Mouse (Mus musculus): ENCODE results near the gene Zkscan14. TPM values are rescaled to one million over a fixed set of nuclear protein-coding genes. Genes with fewer than 3 reads are reported as not detected.
A peak's percentile ranks its signal among the peaks of the same experiment; 100 is the strongest.
"Not testable (repeated sequence)": the region's sequence is repeated elsewhere in the genome, so short reads cannot be mapped to it uniquely, and the experiment has no call there.

Gene Zkscan14
- total RNA-seq, 1 experiment: 5.5 TPM

DNA sequence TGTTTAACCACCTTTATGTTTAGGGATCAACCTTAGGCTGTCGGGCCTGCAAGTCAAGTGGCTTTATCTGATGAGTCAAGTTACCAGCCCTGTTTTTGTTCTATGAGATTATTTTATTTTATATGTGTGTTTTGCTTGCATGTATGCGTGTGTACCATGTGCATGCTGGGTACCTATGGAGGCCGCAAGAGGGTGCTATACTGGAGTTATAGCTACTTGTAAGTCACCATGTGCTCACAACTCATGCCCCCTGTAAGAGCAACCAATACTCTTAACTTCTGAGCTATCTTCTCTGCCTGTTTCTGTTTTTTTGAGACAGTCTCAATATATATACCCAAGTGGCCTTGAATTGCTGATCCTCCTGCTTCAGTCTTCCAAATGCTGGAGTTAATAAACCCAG, 11.8 kb upstream of the Zkscan14 start:
- no peak overlapping the region for H3K27ac ChIP-seq (ENCODE audit: insufficient read depth, low read depth, low read length, poor library complexity, severe bottlenecking)
- no peak overlapping the region for H3K4me3 ChIP-seq (ENCODE audit: insufficient read depth in 1 of 2, low read depth in 1 of 2, low read length in 2 of 2, poor library complexity in 1 of 2, severe bottlenecking in 1 of 2)
- H3K9ac ChIP-seq (ENCODE audit: insufficient read depth, low read depth, low read length, poor library complexity, severe bottlenecking): no peak overlapping the region
- no peaks in the 10 kb centered on the region for H3K9me3 ChIP-seq (ENCODE audit: control insufficient read depth, insufficient read depth, low read depth, low read length)
- TF ChIP-seq ZNF384 (IDR thresholded peaks at IDR 0.05; ENCODE audit: low read depth, low read length) (no peak), HCFC1 (IDR thresholded peaks at IDR 0.05; ENCODE audit: borderline replicate concordance, insufficient read depth, low read length) (no peak), MAFK (IDR thresholded peaks at IDR 0.05; ENCODE audit: insufficient read depth, low read depth, low read length) (no peak), ZC3H11A (IDR thresholded peaks at IDR 0.05; ENCODE audit: borderline replicate concordance, low read depth, low read length) (no peak), CHD2 (IDR thresholded peaks at IDR 0.05; ENCODE audit: low read depth, low read length) (no peak)
- H3K36me3 ChIP-seq (ENCODE audit: control insufficient read depth, insufficient read depth, low read length, poor library complexity, severe bottlenecking): peaks cover 5% of the 10 kb centered on the region; the same call in 1 of the 2 replicates
- H3K4me1 ChIP-seq (ENCODE audit: control insufficient read depth in 2 of 2, insufficient read depth in 2 of 2, low read length in 2 of 2, poor library complexity in 1 of 2): peaks cover 6 to 11% of the 10 kb centered on the region in 2 experiments
- in situ Hi-C loops (cut with MboI; ENCODE audit: low sequenced_read_pairs in 2 of 2, unreplicated experiment in 2 of 2): no loop called here
- DNase-seq (ENCODE audit: low read depth, low spot score): no peak

DNA sequence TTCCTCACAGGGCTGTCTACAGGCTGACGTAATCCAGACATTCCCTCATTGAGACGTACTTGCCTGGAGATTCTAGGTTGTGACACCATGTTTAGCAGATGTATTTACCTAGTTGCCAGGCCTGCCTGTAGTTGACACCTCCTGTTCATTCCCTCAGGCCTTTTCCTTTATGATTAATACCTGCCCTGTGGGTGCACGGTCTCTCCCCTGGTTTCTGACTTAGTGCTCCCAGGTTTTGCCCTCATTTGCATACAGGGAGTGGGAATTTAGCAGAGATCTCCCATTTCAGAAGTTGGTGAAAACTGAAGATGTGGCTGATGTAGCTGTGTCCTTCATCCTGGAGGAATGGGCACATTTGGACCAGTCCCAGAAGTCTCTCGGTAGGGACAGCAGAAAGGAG, 10.5 kb upstream of the Zkscan14 start:
- Histone ChIP-seq H3K4me1 (ENCODE audit: control insufficient read depth in 2 of 2, insufficient read depth in 2 of 2, low read length in 2 of 2, poor library complexity in 1 of 2) (peaks cover 0 to 13% of the 10 kb centered on the region in 2 experiments; a peak in 2 of 4 replicates), H3K4me3 (ENCODE audit: insufficient read depth in 1 of 2, low read depth in 1 of 2, low read length in 2 of 2, poor library complexity in 1 of 2, severe bottlenecking in 1 of 2) (no peak overlapping the region), H3K27ac (ENCODE audit: insufficient read depth, low read depth, low read length, poor library complexity, severe bottlenecking) (no peak overlapping the region), H3K9me3 (ENCODE audit: control insufficient read depth, insufficient read depth, low read depth, low read length) (no peaks in the 10 kb centered on the region), H3K36me3 (ENCODE audit: control insufficient read depth, insufficient read depth, low read length, poor library complexity, severe bottlenecking) (peaks cover 5% of the 10 kb centered on the region; the same call in 1 of the 2 replicates), H3K9ac (ENCODE audit: insufficient read depth, low read depth, low read length, poor library complexity, severe bottlenecking) (no peak overlapping the region)
- in situ Hi-C loops (cut with MboI; ENCODE audit: low sequenced_read_pairs in 2 of 2, unreplicated experiment in 2 of 2): no loop called here
- DNase-seq (ENCODE audit: low read depth, low spot score): no peak
- TF ChIP-seq MAFK (IDR thresholded peaks at IDR 0.05; ENCODE audit: insufficient read depth, low read depth, low read length): no peak
- TF ChIP-seq ZC3H11A (IDR thresholded peaks at IDR 0.05; ENCODE audit: borderline replicate concordance, low read depth, low read length): no peak
- no peak for TF ChIP-seq HCFC1 (IDR thresholded peaks at IDR 0.05; ENCODE audit: borderline replicate concordance, insufficient read depth, low read length)
- TF ChIP-seq CHD2 (IDR thresholded peaks at IDR 0.05; ENCODE audit: low read depth, low read length): no peak
- no peak for TF ChIP-seq ZNF384 (IDR thresholded peaks at IDR 0.05; ENCODE audit: low read depth, low read length)

DNA sequence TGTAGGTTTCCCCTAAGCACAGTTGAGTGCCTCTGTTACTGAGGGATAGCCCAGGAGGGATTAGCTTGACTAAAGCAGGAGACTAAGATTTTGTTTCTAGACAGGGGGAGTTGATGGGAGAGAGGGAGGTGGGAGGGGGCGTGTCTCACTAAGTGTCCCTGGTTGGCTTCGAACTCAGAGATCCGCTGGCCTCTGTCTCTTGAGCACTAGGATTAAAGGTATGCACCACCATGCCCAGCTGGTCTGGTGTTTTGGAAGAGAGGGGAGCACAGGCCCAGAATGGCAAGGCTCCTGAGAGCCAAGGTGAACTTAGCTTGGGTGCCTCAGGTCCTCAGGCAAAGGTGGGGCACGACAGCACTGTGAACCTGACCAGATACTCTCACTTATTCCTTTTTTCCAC, 9.7 kb upstream of the Zkscan14 start:
- Histone ChIP-seq H3K4me3 (ENCODE audit: insufficient read depth in 1 of 2, low read depth in 1 of 2, low read length in 2 of 2, poor library complexity in 1 of 2, severe bottlenecking in 1 of 2) (no peak overlapping the region), H3K36me3 (ENCODE audit: control insufficient read depth, insufficient read depth, low read length, poor library complexity, severe bottlenecking) (peaks cover 5% of the 10 kb centered on the region; the same call in 1 of the 2 replicates), H3K4me1 (ENCODE audit: control insufficient read depth in 2 of 2, insufficient read depth in 2 of 2, low read length in 2 of 2, poor library complexity in 1 of 2) (peaks cover 0 to 13% of the 10 kb centered on the region in 2 experiments; a peak in 2 of 4 replicates), H3K9me3 (ENCODE audit: control insufficient read depth, insufficient read depth, low read depth, low read length) (no peaks in the 10 kb centered on the region), H3K9ac (ENCODE audit: insufficient read depth, low read depth, low read length, poor library complexity, severe bottlenecking) (no peak overlapping the region), H3K27ac (ENCODE audit: insufficient read depth, low read depth, low read length, poor library complexity, severe bottlenecking) (no peak overlapping the region)
- no peak for DNase-seq (ENCODE audit: low read depth, low spot score)
- in situ Hi-C loops (cut with MboI; ENCODE audit: low sequenced_read_pairs in 2 of 2, unreplicated experiment in 2 of 2): no loop called here
- TF ChIP-seq MAFK (IDR thresholded peaks at IDR 0.05; ENCODE audit: insufficient read depth, low read depth, low read length) (no peak), CHD2 (IDR thresholded peaks at IDR 0.05; ENCODE audit: low read depth, low read length) (no peak), ZC3H11A (IDR thresholded peaks at IDR 0.05; ENCODE audit: borderline replicate concordance, low read depth, low read length) (no peak), HCFC1 (IDR thresholded peaks at IDR 0.05; ENCODE audit: borderline replicate concordance, insufficient read depth, low read length) (no peak), ZNF384 (IDR thresholded peaks at IDR 0.05; ENCODE audit: low read depth, low read length) (no peak)

DNA sequence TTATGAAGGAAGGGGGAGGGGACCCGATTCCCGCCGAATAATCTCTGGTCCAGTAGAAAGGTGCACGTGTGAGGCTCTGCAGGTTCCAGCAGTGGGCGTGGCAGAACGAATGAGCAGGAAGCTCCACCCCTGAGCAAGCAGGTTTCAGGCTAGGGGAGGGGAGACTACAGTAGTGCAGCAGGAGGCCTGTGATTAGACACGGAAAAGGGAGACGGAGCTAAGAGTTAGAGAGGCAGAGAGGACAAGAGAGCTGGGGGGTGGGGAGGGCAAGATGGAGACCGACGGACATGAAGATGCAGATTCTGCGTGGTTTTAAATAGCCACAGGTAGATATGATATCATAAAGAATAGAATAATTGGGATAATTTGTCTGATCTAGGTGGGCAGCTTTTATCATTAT, 6.7 kb upstream of the Zkscan14 start:
- H3K9me3 ChIP-seq (ENCODE audit: control insufficient read depth, insufficient read depth, low read depth, low read length); H3K4me1 ChIP-seq (ENCODE audit: control insufficient read depth in 2 of 2, insufficient read depth in 2 of 2, low read length in 2 of 2, poor library complexity in 1 of 2); DNase-seq (ENCODE audit: low read depth, low spot score); in situ Hi-C loops (cut with MboI; ENCODE audit: low sequenced_read_pairs in 2 of 2, unreplicated experiment in 2 of 2); H3K9ac ChIP-seq (ENCODE audit: insufficient read depth, low read depth, low read length, poor library complexity, severe bottlenecking); H3K27ac ChIP-seq (ENCODE audit: insufficient read depth, low read depth, low read length, poor library complexity, severe bottlenecking); H3K36me3 ChIP-seq (ENCODE audit: control insufficient read depth, insufficient read depth, low read length, poor library complexity, severe bottlenecking): not testable (repeated sequence)
- peak overlapping the region in 1 of 2 experiments; percentile 42; a peak in 2 of 4 replicates for H3K4me3 ChIP-seq (ENCODE audit: insufficient read depth in 1 of 2, low read depth in 1 of 2, low read length in 2 of 2, poor library complexity in 1 of 2, severe bottlenecking in 1 of 2)

DNA sequence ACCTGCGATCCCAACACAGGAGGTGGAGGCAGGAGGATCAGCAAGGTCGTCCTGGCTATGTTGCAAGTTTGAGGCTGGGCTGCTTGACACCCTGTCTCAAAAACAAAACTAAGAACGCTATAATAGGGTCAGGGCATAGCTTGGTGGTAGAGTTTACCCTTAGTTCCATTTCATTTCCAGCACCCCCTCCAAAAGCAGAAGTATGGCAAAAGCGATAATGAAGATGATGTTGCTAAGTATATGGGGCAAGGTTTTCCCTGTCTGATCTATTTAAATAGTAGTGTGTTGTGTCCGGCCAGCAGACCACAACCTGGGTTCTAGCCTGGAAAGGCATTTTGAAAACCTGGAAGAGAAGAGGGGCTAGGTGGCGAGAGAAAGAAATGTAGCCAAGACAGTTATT, 6.3 kb upstream of the Zkscan14 start:
- Histone ChIP-seq H3K9me3 (ENCODE audit: control insufficient read depth, insufficient read depth, low read depth, low read length) (no peaks in the 10 kb centered on the region), H3K4me3 (ENCODE audit: insufficient read depth in 1 of 2, low read depth in 1 of 2, low read length in 2 of 2, poor library complexity in 1 of 2, severe bottlenecking in 1 of 2) (no peak overlapping the region), H3K36me3 (ENCODE audit: control insufficient read depth, insufficient read depth, low read length, poor library complexity, severe bottlenecking) (no peaks in the 10 kb centered on the region; the same call in 1 of the 2 replicates), H3K9ac (ENCODE audit: insufficient read depth, low read depth, low read length, poor library complexity, severe bottlenecking) (no peak overlapping the region; the same call in 1 of the 2 replicates), H3K4me1 (ENCODE audit: control insufficient read depth in 2 of 2, insufficient read depth in 2 of 2, low read length in 2 of 2, poor library complexity in 1 of 2) (peaks cover 0 to 5% of the 10 kb centered on the region in 2 experiments; a peak in 1 of 4 replicates), H3K27ac (ENCODE audit: insufficient read depth, low read depth, low read length, poor library complexity, severe bottlenecking) (no peak overlapping the region; the same call in 1 of the 2 replicates)
- no peak for DNase-seq (ENCODE audit: low read depth, low spot score)
- in situ Hi-C loops (cut with MboI; ENCODE audit: low sequenced_read_pairs in 2 of 2, unreplicated experiment in 2 of 2): no loop called here
- TF ChIP-seq HCFC1 (IDR thresholded peaks at IDR 0.05; ENCODE audit: borderline replicate concordance, insufficient read depth, low read length) (no peak), CHD2 (IDR thresholded peaks at IDR 0.05; ENCODE audit: low read depth, low read length) (no peak), ZC3H11A (IDR thresholded peaks at IDR 0.05; ENCODE audit: borderline replicate concordance, low read depth, low read length) (no peak), ZNF384 (IDR thresholded peaks at IDR 0.05; ENCODE audit: low read depth, low read length) (no peak), MAFK (IDR thresholded peaks at IDR 0.05; ENCODE audit: insufficient read depth, low read depth, low read length) (no peak)

Data from ES-E14 (cell line).